Mouse (Mus musculus) lung, adult 2 months (tissue): Measurements from ENCODE around the gene Frs3.

Experiments
- CTCF ChIP-seq: fragments of 200-500 bp; IDR thresholded peaks from 2 replicates; pipeline ENCODE4 v1.5.1; 2011; ENCODE audit warnings: mild to moderate bottlenecking, low read length, control low read depth; ENCODE audit not compliant: insufficient read depth
- POLR2A ChIP-seq: fragments of 200-500 bp; IDR thresholded peaks from 2 replicates; pipeline ENCODE4 v1.6.1; 2011; ENCODE audit warnings: low read depth, mild to moderate bottlenecking, control low read depth, low read length, borderline replicate concordance; ENCODE audit errors: extremely low read depth

DNA sequence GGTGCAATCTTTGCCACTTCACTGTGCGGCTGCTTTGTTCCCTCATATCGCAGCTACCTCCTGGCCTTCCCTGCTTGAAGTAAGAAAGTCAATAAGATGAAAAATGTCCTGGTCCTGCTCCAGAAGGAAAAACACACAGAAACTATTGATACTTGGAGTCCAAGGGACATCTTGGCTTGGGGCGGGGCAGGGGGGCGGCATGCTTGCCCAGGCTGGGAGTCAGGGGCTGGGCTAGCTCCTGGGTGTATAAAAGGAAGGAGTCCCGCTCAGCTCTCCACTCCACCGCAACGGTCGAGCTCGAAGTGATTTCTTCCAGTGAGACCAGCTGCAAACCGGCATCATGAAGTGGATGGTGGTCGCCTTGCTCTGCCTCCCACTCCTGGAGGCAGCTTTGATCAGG is 37.7 kb downstream of the Frs3 start, which contains the start of gene Pgc:
- TF ChIP-seq CTCF, result no peak
- TF ChIP-seq POLR2A, result no peak
